Mouse (Mus musculus): ENCODE data around the gene Tmem177.

The Tmem177 gene

DNA sequence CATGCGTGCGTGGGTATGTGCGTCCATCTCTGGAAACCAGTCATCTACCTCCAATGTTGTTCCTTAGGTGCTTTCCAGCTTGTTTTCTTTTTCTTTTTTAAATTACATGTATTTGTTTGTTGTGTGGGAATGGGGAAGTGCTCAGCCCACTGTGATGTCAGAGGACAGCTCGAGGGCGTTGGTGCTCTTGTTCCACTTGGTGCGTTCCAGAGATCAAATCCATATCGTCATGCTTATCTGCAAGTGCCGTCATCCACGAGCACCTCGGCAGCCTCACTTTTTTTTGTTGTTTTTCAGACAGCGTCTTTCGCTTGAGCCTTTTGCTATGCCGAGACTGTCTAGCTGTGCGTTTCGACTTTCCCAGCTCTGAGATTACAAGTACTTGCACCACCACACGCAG lies 23.7 kb downstream of the Tmem177 start:
- DNase-seq (ENCODE audit: low read depth) = no peak

DNA sequence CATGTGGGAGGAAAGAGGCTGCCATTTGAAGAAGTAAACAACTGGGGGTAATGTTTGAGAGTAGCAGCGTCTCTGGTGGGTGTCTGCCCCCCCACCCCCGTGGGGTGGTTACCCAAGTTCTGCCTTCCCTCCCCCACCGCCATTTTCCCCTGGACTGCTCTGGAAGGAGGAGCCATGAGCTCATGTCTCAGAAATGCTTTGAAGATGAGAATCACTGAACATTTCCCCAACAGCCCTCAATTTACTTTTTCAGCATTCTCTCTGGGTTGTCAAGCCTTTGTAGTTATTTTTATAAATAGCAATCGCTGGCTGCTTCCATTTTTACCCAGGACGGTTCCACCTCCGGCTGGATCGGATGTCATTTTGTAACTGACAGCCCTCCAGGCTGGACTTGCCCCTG lies 26.7 kb downstream of the Tmem177 start:
- no peak for DNase-seq (ENCODE audit: low read depth)

DNA sequence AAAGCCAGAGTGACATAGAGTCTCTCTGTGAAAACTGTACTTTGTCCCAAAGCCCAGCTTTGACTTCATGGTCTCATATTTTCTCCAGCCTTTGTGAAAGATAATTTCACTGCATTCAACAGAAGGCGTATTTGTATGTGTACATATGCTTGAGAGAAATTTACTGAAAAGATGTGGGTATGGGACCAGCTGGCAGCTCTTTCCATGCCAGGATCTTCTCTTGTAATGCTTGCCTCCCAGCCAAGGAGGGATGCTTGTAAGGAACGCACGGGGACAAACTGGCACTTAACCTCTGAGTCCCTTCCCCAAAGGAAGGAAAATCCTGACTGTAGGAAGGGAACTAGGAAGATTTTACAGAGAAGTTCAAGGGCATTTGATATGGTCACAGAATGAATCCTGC lies 28.7 kb downstream of the Tmem177 start:
- DNase-seq (ENCODE audit: low read depth) = no peak

DNA sequence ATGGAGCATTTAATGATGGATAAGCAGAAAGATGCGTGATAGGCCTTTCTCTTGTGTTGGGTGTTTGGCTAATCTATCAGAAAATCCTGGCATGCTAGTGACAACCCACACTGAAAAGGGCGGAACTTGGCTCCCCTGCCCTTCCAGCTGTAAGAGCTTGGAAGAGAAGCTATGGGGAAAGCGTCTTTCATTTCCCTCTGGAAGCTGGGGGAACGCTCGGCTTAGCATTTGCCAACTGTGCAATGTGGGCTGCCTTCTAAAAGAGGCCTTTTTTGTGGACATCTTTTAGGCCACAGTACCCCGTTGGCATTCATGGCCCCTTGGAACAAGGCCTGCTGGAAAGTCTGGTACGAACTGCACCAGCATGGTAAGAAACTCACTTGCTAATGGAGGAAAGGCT lies 34.1 kb downstream of the Tmem177 start:
- peak; percentile 7 for DNase-seq (ENCODE audit: low read depth)

- DNase-seq (ENCODE audit: low read depth) = no peak
Measured at GRCm38 (mm10) chr1:119877469-119877868, 35.5 kb downstream of the Tmem177 start.

GRCm38 (mm10) chr1:119868395-119869161 lies 44.4 kb downstream of the Tmem177 start:
- DNase-seq (ENCODE audit: low read depth) = no peak

DNA sequence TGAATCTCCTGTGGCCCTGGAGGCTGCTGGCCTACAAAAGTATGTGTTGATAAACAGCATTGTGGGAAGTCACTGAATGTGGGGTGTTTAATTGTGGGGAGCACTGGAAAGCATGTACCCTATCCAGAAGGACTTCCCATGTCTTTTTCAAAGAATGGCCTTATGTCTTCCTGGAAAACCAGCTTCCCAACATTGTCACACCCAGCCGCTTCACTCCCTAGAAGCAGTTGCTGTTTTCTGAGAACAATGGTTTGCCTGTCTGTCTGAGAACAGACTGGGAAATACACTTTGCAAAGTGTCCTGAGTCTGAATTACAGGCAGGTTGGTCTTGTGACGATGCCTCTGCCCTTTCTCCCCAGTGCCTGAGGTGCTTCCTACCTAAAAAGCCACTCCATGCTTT lies 45.7 kb downstream of the Tmem177 start:
- no peak for DNase-seq (ENCODE audit: low read depth)

- DNase-seq (ENCODE audit: low read depth) = no peak
Measured at GRCm38 (mm10) chr1:119865311-119865710, 47.7 kb downstream of the Tmem177 start.

- no peak for DNase-seq (ENCODE audit: low read depth)
Measured at GRCm38 (mm10) chr1:119863507-119864296, 49.3 kb downstream of the Tmem177 start.

DNA sequence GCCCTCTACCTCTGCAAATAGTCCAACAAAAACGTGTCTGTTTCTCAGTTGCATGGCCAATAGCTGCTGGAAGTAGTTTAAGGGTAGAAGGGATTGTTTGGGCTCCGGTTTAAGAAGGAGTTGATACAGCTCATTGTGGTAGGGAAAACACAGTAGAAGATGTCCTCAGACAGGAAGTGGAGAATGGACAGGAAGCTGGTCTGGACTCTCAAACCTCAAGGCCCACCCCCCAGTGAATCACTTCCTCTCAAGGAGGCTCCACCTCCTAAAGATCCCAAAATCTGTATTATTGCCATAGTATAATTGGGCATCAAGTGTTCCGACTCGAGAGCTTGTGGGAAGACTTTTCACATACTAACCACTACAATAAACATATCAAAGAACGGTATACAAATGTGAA lies 53.4 kb downstream of the Tmem177 start:
- no peak for DNase-seq (ENCODE audit: low read depth)
